Mouse (Mus musculus) left cerebral cortex, adult 11 months (tissue): ENCODE results near the gene Pck1.
"Not testable (repeated sequence)": the region's sequence is repeated elsewhere in the genome, so short reads cannot be mapped to it uniquely, and the experiment has no call there.

Source experiments
- DNase-seq: peaks from one replicate; pipeline ENCODE4 v3.0.0; 2022; ENCODE audit warnings: low spot score

Gene Pck1

GRCm38 (mm10) chr2:173152436-173153151 is at the start of gene Pck1:
Gene Pck1 (plus strand): TSS chr2:173153048.
- DNase-seq, result no peak

GRCm38 (mm10) chr2:173106409-173106808 is 46.4 kb upstream of the Pck1 start:
- DNase-seq, result no peak

DNA sequence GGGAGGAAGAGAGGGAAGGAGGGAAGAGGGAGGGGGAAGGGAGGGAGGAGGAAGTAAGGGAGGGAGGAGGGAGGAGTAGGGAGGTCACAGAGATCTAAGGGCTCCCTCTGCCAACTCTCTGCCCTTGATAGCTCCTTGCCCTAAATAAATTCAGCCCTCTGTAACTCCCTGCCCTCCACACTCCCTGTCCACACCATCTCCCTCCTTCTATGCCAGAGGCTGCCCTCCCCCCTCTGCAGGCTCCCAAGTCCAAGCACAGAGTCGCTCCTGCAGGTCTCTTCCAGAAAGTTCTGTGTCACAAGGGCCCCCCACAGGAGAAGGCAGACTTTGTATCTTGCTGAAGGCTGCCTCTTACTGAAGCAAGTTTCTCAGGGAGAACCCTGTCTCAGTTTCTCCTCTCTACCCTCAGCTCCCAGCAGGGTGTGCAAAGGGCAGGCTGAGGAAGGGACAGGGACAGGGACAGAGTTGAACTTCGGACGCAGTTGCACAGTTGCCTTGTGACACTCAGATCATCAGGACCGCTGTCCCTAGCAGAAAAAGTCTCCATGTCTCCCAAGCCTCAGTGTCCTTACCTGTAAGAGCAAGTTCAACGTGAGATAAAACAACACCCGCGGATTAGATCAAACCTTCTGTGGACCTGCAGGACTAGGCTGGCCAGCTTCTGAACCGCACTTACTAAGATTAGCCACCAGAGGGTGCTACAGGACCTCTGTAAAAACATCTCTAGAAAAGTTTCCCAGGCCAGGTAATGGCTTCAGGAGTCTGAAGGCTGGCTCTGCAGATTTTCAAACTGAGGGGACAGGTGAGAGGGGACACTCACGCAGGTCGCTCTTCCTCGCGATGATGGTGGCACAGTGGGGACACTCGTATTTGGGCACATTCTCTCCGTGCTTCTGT is 45.7 kb upstream of the Pck1 start:
- DNase-seq, result peak; percentile 35

DNA sequence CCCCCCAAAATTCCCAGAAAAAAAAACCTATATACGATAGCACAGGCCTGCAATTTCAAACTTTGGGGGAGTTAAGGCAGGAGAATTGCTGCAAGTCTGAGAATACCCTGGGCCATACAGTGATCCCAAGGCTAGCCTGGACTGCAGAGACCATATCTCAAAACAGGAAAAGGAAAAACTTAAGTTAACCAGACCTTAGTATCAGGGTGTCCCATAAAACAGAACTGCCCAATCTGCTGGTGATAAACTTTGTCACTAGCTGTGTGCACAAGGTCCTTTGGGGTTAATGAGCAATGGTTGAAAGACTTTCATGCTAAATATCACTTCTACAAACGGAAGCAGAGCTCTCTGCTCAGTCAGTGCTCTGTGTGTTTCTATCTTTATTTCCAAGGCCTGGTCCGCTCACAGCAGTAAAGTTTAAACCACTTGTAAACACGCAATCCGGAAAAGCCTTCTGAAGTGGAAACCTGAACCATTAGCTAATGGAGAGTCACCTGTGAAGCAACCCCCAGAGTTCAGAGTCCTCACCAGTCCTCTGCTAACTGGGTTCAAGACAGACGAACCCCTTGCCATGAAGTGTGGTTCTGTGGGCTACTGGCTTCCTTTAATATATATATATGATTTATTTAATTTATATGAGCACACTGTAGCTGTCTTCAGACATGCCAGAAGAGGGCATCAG is 44.2 kb upstream of the Pck1 start:
- no peak for DNase-seq

GRCm38 (mm10) chr2:173109510-173109909 is 43.3 kb upstream of the Pck1 start:
- no peak for DNase-seq

- DNase-seq, result no peak
Measured at GRCm38 (mm10) chr2:173110571-173110970, 42.3 kb upstream of the Pck1 start.

GRCm38 (mm10) chr2:173113796-173114195 is 39.1 kb upstream of the Pck1 start:
- not testable (repeated sequence) for DNase-seq

GRCm38 (mm10) chr2:173119023-173119944 is 33.6 kb upstream of the Pck1 start, which contains the start of gene Ctcfl:
Gene Ctcfl (minus strand): TSS chr2:173119525.
- DNase-seq, result no peak

- not testable (repeated sequence) for DNase-seq
Measured at GRCm38 (mm10) chr2:173120117-173120516, 32.7 kb upstream of the Pck1 start.

- DNase-seq, result no peak
Measured at GRCm38 (mm10) chr2:173124022-173124735, 28.7 kb upstream of the Pck1 start.

DNA sequence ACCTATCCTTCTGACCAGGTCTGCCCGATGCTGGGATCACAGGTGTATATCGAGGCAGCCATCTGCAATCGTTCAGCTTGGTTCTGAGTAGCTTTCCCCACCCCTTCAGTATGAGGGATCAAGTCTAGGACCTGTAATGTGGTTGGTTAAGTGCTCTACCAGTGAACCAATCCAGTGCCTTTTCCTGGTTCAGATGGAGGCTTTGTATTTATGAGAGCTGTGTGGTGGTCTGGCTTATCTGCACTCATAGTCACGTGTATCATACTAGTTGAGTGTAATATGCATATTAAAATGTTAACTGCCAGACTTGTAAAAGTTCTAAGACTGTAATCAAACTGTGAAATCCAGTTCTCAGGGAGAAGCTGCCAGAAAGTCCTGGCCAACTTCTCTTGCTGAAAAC is 26.5 kb upstream of the Pck1 start:
- DNase-seq, result no peak

DNA sequence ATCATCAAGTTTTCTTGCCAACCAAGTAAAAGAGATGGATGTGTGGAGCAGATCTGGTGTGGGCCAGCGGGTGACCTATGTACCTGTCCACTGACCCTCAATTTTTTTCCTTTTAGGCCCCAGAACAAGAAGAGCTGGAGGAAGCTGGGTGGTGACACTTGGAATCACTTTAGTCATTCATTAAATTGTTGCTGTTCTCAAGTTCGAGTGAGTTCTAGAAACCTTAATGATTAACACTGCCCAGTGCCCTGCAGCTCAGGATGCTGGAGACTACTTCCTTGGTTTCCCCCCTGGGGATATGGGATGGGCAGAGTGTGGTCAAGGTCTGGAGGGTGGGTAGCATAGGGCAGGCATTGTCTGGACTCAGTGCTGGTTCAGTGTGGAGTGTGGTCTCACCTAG is 23.7 kb upstream of the Pck1 start:
- no peak for DNase-seq

DNA sequence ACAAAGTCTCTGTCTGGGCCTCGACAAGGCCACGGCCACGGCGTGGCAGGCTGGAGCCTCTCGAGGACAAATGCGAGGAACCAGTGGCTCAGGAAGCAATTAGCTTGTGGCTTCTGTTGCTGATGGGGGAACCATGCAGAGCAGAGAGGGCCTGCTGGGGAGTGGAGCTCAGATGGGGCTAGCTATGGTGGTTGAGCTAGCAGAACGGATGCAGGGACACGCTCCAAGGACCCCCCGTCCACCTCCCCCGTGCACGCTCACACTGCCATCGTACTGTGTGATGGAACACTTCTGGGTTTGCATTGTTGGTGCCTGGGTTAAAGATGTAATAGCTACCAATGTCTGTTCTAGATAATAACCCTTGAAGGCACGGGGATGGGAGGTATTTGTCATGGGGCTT is 20.6 kb upstream of the Pck1 start:
- no peak for DNase-seq

DNA sequence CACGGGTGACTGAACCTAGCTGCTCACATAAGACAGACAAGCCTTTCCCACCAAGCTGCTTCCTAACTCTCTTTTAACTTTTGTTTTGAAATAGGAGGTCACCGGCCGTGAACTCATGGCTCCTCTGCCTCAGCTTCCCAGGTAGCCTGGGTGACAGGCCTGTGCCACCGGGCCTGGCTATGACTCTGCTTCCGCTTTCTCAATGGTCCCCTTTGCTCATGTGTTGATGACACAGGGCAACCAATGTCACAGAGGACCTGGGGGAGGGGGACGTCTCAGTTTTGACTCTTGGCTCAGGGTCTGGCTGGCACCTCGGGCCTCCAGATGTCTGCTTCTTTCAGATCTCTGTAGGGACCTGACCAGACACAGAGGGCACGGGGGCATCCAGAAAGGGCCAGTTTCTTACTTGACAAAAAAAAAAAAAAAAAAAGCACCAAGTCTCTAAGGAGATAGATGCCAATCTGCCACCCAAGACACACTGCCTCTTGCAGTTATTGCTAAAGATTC is 20.0 kb upstream of the Pck1 start:
- no peak for DNase-seq

DNA sequence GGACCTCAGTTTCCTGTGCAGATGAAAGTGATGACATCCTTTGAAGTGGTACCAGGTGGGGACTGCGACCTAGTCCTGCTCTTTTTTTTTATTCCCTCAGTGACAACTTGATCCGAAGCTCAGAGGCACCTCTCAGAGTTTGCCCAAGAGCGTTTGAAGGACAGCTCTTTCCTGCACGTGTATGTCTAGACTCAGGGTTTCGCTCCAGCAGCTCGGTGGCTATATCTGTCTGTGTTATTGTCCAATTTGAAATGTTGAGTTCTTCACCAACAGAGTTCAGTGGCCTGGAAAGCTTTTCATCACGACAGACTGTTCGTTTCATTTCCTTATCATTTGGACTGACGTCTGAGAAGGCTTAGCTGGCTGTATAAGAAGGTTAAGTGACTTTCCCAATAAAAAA is 18.2 kb upstream of the Pck1 start:
- DNase-seq, result no peak

DNA sequence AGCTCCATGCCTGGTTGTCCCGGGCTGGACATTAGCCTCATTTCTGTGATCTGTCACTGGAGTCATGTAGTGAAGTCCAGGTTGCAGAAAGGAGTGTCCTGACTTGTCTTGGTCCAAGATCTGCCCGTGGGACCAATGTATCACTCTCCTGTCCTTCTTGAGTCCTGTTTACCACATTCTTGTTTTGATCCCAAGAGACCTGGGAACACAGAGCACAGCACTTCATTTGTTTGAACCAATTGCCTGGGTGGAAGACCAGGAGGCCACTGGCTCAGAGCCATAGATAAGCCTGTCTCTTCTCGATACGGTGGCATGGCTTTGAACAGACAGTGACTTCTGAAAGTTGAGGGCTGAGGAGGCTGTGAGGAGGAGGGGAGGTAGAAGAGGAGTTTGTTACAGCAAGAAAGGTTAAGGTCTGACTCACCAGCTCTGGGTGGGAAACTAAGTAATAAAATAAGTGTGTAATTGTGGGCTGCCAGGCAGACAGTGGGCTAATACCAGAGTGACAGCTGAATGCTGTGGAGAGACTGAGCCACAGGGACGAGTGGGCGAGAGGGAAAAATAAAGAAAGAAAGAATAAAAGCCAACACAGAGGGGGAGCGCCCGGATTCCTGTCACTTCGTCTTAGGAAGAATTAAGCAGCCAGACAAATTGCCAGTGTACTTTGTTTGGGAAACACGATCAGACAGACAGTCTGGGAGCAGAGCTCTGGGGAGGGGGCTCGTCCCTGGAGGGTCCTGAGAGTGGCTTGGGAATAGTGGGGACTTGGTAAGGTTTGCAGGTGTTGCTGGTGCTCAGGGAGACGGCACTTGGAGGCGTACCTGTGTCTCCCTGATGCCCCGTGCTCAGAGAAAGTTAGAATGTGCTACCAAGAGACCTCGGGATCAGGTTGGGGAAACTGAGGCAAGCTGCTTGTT is 14.3 kb upstream of the Pck1 start:
- DNase-seq, result no peak

DNA sequence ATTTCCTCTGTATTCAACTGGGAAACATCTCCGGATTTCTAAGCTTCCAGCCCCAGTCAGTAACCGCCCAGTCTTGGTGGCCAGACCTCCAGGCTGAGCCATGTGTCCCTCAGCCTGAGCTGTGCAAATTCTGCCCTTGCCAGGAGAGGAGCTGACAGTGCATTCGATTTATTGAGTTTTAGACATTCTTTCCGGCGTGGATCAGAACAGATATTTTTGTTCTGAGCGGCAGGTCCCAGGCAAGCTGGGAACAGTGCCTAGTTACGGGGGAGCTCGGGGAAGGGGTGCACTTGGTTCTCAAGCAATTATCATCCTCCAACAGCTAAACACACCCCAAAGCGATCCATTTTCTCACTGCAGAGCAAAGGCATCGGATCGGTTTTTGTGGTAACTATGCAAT is 9.2 kb upstream of the Pck1 start:
- no peak for DNase-seq

- DNase-seq, result no peak
Measured at GRCm38 (mm10) chr2:173145808-173146207, 7.0 kb upstream of the Pck1 start.

- no peak for DNase-seq
Measured at GRCm38 (mm10) chr2:173146728-173147127, 6.1 kb upstream of the Pck1 start.

- no peak for DNase-seq
Measured at GRCm38 (mm10) chr2:173148001-173148400, 4.8 kb upstream of the Pck1 start.
